Mouse (Mus musculus) C2C12 (cell line): Measurements from ENCODE around the gene Pla1a.

Experiments used
- CEBPB ChIP-seq: IDR thresholded peaks from one replicate; pipeline ENCODE4 v1.6.1; 2011; ENCODE audit warnings: low read depth, mild to moderate bottlenecking, control low read depth, moderate library complexity
- CTCF ChIP-seq: IDR thresholded peaks from one replicate; pipeline ENCODE4 v1.5.1; 2011; ENCODE audit not compliant: control insufficient read depth, insufficient read depth, insufficient read length
- FOSL1 ChIP-seq: IDR thresholded peaks from one replicate; pipeline ENCODE4 v1.8.0; 2011; ENCODE audit warnings: mild to moderate bottlenecking, low read length; ENCODE audit not compliant: poor library complexity, insufficient read depth, severe bottlenecking
- MAX ChIP-seq: IDR thresholded peaks from one replicate; pipeline ENCODE4 v1.6.1; 2011; ENCODE audit warnings: mild to moderate bottlenecking, control low read depth

GRCm38 (mm10) chr16:38425374-38425773 is 7.6 kb downstream of the Pla1a start:
- TF ChIP-seq CTCF (no peak), MAX (no peak), CEBPB (no peak), FOSL1 (no peak)
